Mouse (Mus musculus) olfactory bulb, adult 2 months (tissue): ENCODE measurements around the gene Msh5.

Experiments used
- CTCF ChIP-seq: fragments of 200-500 bp; IDR thresholded peaks from 2 replicates; pipeline ENCODE4 v1.5.1; 2012; ENCODE audit warnings: low read depth, mild to moderate bottlenecking, low read length, moderate library complexity; ENCODE audit not compliant: insufficient read depth
- POLR2A ChIP-seq: fragments of 200-500 bp; IDR thresholded peaks from 2 replicates; pipeline ENCODE4 v1.6.1; 2012; ENCODE audit warnings: mild to moderate bottlenecking, low read depth, low read length, moderate library complexity; ENCODE audit not compliant: insufficient read depth

DNA sequence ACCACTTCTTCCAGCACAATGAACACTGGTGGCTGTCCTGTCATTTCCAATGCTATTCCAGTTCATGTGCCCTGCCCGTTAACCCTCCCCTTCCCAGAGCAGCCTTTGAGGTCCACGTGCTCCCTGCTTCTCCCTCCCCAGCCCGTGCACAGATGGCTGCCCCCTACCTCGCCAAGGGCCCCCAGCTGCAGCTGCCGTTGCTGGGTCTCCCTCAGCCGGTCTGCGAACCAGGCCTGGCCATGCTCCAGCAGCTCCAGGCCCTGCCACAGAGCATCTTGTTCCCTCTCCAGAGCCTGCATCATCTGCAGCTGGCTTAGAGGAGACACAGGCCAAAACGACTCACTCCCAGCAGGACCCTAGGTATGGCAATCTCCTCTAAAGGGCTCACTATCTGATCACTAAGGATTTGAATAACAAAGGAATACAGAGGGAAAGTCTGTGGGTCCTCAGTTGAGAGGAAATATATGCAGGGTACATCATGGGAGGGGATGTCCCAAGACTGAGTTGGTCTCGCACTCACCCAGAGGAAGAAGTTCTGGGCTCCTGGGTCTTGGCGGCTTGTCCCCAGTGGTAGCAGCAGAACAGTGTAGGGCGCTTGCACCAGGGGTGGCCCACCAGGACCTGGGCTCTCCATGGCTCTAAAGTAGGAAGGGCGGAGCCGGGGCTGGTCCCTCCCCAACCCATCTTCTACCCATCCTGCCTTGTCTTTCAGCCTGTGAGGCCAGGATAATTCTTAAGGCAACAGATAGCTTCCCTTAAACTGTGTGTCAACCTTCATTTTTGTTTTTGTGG is 19.1 kb downstream of the Msh5 start, which contains the start of gene Sapcd1:
- no peak for TF ChIP-seq CTCF
- TF ChIP-seq POLR2A: no peak
